Mouse (Mus musculus) C2C12 (cell line): ENCODE measurements at regions not wholly inside any gene's neighbourhood (a gene's known extent, or its start where the extent isn't known, plus 50 kb on each side); places are given as distances from the start of the nearest gene placed in this dataset.

ENCODE experiments used
- CTCF ChIP-seq: IDR thresholded peaks from one replicate; pipeline ENCODE4 v1.5.1; 2011; ENCODE audit not compliant: control insufficient read depth, insufficient read depth, insufficient read length
- FOSL1 ChIP-seq: IDR thresholded peaks from one replicate; pipeline ENCODE4 v1.8.0; 2011; ENCODE audit warnings: mild to moderate bottlenecking, low read length; ENCODE audit not compliant: poor library complexity, insufficient read depth, severe bottlenecking
- MAX ChIP-seq: IDR thresholded peaks from one replicate; pipeline ENCODE4 v1.6.1; 2011; ENCODE audit warnings: mild to moderate bottlenecking, control low read depth
- MYOD1 ChIP-seq: IDR thresholded peaks from one replicate; pipeline ENCODE4 v1.6.1; 2011; ENCODE audit warnings: low read depth; ENCODE audit not compliant: control insufficient read depth, insufficient read length

GRCm38 (mm10) chr13:35601560-35602135 lies 58.0 kb upstream of the Cdyl start:
- TF ChIP-seq MYOD1 (no peak), CTCF (no peak), MAX (no peak), FOSL1 (no peak)
